Mouse (Mus musculus): Measurements from ENCODE around the gene Pip5k1c.

The Pip5k1c gene

DNA sequence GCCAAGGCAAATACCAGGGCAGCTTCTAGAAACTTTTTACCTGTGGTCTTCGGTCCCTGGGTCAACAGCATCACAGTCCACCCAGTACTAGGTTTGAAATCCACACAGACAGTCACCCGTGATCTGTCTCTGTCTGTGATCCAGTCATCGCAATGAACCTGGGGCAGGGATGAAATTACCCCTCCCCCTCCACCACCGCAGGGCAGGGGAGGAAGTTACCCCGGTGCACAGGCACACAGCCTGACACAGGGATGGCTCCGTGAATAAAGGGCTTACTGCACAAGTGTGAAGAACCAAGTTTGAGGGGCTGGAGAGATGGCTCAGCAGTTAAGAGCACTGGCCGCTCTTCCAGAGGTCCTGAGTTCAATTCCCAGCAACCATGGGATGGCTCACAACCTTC, 11.0 kb downstream of the Pip5k1c start:
- no peak for DNase-seq

GRCm38 (mm10) chr10:81304597-81305238, 12.0 kb downstream of the Pip5k1c start:
- peak; percentile 64 for DNase-seq

- DNase-seq = no peak
Observed at GRCm38 (mm10) chr10:81305663-81306062, 12.9 kb downstream of the Pip5k1c start.

GRCm38 (mm10) chr10:81306173-81306668, 13.5 kb downstream of the Pip5k1c start:
- no peak for DNase-seq

DNA sequence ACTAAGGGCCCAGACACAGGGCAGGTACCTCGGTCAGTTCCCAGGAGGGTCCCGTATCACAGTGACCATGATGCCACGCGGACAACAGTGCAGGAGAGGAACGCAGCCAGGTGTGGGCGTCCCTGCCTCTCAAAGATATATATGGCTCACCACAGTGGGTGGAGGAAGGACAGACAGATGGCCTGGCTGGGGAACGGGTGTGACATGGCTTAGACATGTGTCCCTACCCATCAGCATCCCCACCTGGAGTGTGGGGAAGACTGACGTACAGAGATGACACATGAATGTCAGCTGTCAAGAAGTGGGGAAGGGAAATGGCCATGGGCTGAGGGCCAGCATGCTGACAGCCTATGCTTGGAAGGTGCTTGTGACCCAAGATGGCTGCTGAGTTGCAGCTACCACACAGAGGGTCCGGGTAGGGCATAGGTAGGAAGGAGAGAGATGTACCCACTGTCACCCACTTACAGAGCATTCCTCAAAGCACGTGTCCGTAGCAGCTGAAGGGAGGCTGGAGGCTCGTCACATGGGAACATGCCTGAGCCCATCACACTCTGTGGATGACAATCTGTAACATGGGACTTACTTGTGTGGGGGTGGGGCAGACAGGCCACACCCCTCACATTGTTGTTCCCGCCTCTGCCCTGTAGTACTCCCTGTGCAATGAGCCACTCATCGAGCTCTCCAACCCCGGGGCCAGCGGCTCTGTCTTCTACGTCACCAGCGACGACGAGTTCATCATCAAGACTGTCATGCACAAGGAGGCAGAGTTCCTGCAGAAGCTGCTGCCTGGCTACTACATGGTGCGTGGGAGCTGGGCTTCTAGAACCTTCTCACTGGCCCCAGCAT, 14.3 kb downstream of the Pip5k1c start:
- DNase-seq = no peak

DNA sequence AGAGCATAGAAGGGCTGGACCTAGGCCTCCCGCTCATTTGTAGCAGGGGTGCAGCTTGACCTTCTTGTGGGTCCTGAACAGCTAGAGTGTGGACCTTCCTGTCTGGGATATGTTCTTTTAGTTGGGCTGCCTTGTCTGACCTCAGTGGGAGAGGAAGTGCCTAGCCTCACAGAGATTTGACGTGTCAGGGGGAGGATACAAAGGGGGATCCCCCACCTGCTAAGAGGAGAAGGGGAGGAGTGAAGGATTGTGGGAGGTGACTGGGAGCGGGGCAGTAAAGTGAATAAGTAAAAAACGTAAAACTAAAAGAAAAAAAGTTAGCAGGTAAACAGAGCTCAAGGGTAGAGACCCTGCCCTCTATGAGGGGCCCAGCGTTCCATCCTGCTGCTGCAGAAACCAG, 16.8 kb downstream of the Pip5k1c start:
- no peak for DNase-seq

DNA sequence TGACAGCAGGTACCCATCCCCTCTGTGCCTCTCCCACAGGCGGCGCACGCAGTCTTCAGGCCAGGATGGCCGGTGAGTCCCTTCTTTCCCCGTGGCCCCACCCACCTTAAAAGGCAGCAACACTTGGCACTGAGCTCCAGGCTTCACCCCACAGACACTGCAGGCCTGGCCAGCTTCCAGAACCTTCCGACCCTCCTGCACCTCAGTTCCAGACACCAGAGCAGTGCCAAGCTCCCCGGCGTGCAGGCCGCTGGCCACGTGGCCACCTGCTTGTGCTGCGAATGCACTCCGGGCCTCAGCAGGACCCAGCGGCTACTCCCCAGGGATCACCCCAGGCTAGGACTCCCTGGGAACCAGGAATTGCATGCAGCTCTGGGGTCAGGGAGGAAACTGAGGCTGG, 20.8 kb downstream of the Pip5k1c start:
- DNase-seq = no peak

DNA sequence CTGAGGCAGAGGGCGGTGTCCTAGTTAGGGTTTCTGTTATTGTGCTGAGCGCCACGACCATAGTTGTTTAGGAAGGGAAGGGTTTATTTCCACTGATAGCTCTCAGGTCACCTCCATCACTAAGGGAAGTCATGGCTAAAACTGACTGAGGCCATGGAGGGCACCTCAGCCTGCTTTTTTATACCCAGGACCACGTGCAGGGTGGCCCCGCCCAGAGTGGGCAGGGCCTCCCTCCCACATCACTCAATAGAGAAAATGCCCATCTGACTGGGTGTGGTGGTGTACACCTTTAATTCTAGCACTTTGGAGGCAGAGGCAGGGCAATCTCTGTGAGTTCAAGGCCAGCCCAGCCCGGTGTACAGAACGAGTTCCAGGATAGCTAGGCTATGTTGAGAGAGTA, 21.4 kb downstream of the Pip5k1c start:
- no peak for DNase-seq

GRCm38 (mm10) chr10:81315587-81315986, 22.8 kb downstream of the Pip5k1c start:
- no peak for DNase-seq

- peak; percentile 55 for DNase-seq
Observed at GRCm38 (mm10) chr10:81316338-81317060, 23.7 kb downstream of the Pip5k1c start.

DNA sequence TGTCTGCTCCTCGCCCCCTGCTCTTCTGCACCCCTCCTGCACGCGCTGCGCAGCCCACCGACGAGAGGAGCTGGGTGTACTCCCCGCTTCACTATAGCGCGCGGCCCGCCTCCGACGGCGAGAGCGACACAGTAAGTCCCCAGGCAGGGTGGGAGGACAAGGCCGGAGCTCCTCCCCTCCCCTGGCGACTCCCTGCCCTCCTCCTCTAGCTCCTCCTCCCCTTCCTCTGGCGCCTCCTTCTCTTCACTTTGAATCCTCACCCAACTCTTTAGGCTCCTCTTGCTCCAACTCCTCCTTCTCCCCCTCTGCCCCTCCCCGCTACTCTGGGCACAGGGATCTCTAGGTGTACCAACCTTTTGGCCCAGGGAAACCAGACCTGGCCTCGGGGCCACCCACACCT, 24.5 kb downstream of the Pip5k1c start:
- DNase-seq = peak; percentile 65

- DNase-seq = no peak
Observed at GRCm38 (mm10) chr10:81318589-81319329, 26.0 kb downstream of the Pip5k1c start.

DNA sequence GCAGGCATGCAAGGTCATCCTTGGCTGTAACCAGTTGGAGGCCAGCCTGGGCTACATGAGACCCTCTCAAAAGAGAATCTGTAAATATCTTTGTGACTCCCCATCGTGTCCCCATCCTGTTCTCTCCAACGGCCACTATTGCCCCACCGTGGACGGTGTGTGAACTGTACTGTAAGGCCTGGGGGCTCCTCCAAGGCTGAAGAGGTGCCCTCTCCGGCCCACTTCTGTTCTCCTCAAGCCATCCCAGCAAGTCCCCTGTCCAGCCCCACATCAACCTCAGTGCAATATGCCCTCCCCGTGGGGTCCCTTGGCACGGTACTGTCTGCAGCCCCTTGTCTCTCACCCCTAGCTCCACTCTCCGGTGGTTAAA, 26.6 kb downstream of the Pip5k1c start:
- DNase-seq = no peak

- DNase-seq = peak; percentile 99
Observed at GRCm38 (mm10) chr10:81319741-81320549, 27.2 kb downstream of the Pip5k1c start.

DNA sequence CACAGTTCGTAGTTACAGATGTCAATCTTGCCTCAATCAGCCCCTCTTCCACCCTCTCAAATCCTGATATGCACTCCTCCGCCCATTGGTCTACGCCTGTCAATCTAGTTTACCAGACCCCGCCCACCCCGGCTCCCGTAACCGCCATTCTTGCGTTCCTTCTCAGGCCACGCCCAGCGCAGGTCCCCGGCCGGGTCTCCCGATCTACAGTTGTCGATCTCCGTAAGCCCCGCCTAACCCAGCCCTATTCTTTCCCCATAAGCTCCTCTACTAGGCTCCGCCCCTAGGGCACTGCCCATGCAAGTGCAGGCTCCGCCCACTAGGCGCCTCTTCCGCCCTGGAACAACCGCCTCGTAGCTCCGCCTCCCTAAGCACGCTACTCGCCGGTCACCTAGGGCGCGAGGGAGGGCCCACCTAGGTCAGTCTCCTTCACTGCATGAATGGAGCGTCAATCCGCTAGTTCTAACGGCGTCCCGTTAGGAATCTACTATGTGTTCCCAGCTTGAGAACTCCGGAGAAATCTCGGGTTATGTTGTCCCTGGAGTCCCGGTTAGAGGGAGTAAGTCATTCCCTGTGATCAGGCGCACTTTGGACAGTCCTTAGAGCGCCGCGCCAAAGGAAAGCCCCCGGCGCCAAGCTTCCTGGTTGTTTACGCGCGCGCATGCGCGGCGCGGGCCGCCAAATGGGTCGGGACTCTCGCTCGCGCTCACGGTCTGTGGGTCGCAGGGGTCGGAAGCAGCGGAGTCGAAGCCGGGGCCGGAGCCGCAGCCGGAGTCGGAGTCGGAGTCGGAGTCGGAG, 28.0 kb downstream of the Pip5k1c start, which contains the start of gene Cactin:
TSS of gene Cactin (plus strand) at position 554 of the 798 bp plus-strand sequence.
- peak; percentile 100 for DNase-seq

- DNase-seq = no peak
Observed at GRCm38 (mm10) chr10:81321436-81321835, 28.7 kb downstream of the Pip5k1c start.

DNA sequence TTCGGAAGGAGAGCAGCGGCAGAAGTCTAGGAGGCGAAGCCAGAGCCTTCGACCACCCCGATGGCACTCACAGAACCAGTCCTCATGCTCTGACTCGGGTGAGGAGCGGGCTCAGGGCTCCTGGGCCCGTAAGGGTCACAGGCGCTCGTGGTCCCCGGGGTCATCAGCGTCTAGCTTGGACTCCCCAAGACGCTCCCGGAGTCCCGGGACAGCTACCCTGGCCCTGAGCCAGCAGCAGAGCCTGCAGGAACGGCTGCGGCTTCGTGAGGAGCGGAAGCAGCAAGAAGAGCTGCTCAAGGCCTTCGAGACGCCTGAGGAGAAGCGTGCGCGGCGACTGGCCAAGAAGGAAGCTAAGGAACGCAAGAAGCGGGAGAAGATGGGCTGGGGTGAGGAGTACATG, 29.7 kb downstream of the Pip5k1c start:
- DNase-seq = no peak

DNA sequence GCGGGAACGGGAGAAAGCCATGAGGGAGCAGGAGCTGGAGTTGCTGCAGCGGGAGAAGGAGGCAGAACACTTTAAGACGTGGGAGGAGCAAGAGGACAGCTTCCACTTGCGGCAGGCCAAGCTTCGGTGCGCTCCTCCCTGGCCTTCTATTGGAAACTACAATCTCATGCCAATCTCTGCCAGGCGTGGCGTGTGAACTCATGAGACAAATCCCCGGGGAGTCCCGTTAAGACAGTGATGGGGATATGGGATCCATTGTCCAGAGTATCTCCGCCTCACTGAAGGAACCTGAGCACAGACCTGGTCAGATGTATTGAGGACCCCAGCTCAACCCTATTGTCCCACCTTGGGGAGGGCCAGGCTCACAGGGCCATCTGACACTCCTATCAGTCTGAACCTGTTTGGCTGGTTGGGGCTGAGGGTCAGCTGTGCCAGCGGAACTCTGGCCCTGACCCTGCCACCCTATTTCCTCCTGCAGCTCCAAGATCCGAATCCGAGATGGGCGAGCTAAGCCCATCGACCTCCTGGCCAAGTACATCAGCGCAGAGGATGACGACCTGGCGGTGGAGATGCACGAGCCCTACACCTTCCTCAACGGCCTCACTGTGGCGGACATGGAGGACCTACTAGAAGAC, 30.5 kb downstream of the Pip5k1c start:
- no peak for DNase-seq

DNA sequence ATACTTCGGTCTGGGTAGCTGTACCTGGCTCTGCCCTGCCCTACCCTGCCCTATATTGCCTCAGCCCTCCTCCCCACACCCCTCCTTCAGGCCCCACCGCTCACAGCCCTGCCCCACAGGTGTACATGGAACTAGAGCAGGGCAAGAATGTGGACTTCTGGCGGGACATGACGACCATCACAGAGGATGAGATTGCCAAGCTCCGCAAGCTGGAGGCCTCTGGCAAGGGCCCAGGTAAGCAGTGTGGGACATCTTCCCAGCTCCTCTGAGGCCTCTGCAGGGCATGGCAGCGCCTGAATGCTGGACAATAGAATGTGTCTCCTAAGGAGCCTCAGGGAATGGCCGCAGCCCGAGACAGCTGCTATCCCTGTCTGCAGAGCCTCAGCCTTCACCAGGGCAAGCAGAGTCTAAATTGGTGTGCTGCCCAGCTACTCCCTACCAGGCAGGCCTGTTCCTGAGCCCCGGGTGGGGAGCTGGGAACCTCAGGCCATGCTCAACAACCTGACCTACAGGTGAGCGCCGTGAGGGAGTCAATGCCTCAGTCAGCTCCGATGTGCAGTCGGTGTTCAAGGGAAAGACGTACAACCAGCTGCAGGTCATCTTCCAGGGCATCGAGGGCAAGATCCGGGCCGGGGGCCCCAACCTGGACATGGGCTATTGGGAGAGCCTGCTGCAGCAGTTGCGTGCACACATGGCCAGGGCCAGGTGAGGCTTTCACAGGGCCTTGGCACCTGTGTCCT, 31.2 kb downstream of the Pip5k1c start:
- no peak for DNase-seq

- DNase-seq = no peak
Observed at GRCm38 (mm10) chr10:81325176-81325575, 32.4 kb downstream of the Pip5k1c start.
